Comparison of ENCODE assay signal across 10 mouse cellular contexts in genomic region chr12:17358981-17359380, GRCm38 (mm10). TPM values are rescaled to one million over a fixed set of nuclear protein-coding genes. Genes with fewer than 3 reads are reported as not detected.
DNase-seq lines count a peak whose midpoint lies in the region; ATAC-seq and TF ChIP-seq lines count a peak whose summit lies in the region.
"Had no signal": no experiment of that assay in that cellular context is flagged by ENCODE, and none has a peak within 500 bp of the region (broad histone marks: within the 10 kb centered on the region; RNA-seq: fewer than 3 reads in every experiment).

No protein-coding gene starts in this region.

- no peak overlapping the region for H3K9ac ChIP-seq in intestine, postnatal 0 days (ENCODE audit: low read depth, low read length)
- no peak overlapping the region for H3K9ac ChIP-seq in intestine, embryonic 16.5 days (ENCODE audit: low read depth, low read length)
- H3K9ac ChIP-seq in neural tube, embryonic 15.5 days (replicated peaks) = no peak overlapping the region
- H3K9ac ChIP-seq: embryonic facial prominence, embryonic 13.5 days; heart, embryonic 13.5 days had no signal

- peak; percentile 49 for TF ChIP-seq CTCF in intestine, postnatal 0 days (IDR thresholded peaks at IDR 0.05; ENCODE audit: low read depth)

- H3K36me3 ChIP-seq in intestine, postnatal 0 days (ENCODE audit: control insufficient read depth, insufficient read depth) = peaks cover 49% of the 10 kb centered on the region
- H3K36me3 ChIP-seq in intestine, embryonic 16.5 days (ENCODE audit: control insufficient read depth, insufficient read depth, low read length) = peaks cover 16% of the 10 kb centered on the region
- H3K36me3 ChIP-seq in neural tube, embryonic 15.5 days = peaks cover 73% of the 10 kb centered on the region

- no peaks in the 10 kb centered on the region for H3K9me3 ChIP-seq in intestine, postnatal 0 days (ENCODE audit: control insufficient read depth)
- no peaks in the 10 kb centered on the region for H3K9me3 ChIP-seq in intestine, embryonic 16.5 days (ENCODE audit: control insufficient read depth, low read length)
- no peaks in the 10 kb centered on the region for H3K9me3 ChIP-seq in neural tube, embryonic 15.5 days (replicated peaks)
- H3K9me3 ChIP-seq: embryonic facial prominence, embryonic 13.5 days; heart, embryonic 13.5 days had no signal

- no peak for ATAC-seq in intestine, postnatal 0 days
- no peak for ATAC-seq in intestine, embryonic 16.5 days
- no peak for ATAC-seq in neural tube, embryonic 15.5 days (ENCODE audit: low FRiP score)
- ATAC-seq: activated CD4-positive, CD25-positive, alpha-beta regulatory T cell, adult 4 months had no signal

- no peaks in the 10 kb centered on the region for H3K27me3 ChIP-seq in intestine, postnatal 0 days (replicated peaks; ENCODE audit: control insufficient read depth, insufficient read depth, low read length)
- H3K27me3 ChIP-seq in intestine, embryonic 16.5 days (replicated peaks; ENCODE audit: control insufficient read depth, insufficient read depth, low read length) = no peaks in the 10 kb centered on the region
- H3K27me3 ChIP-seq in neural tube, embryonic 15.5 days (replicated peaks) = no peaks in the 10 kb centered on the region
- H3K27me3 ChIP-seq: embryonic facial prominence, embryonic 13.5 days; heart, embryonic 13.5 days had no signal

- H3K4me3 ChIP-seq in intestine, postnatal 0 days (ENCODE audit: low read depth, low read length) = no peak overlapping the region
- H3K4me3 ChIP-seq in intestine, embryonic 16.5 days (ENCODE audit: low read length) = no peak overlapping the region
- H3K4me3 ChIP-seq in neural tube, embryonic 15.5 days (replicated peaks) = no peak overlapping the region
- H3K4me3 ChIP-seq: embryonic facial prominence, embryonic 13.5 days; heart, embryonic 13.5 days had no signal

- no peak overlapping the region for H3K27ac ChIP-seq in intestine, postnatal 0 days (ENCODE audit: low read depth, low read length)
- no peak overlapping the region for H3K27ac ChIP-seq in intestine, embryonic 16.5 days (ENCODE audit: low read length)
- no peak overlapping the region for H3K27ac ChIP-seq in neural tube, embryonic 15.5 days (replicated peaks)
- H3K27ac ChIP-seq: embryonic facial prominence, embryonic 13.5 days; heart, embryonic 13.5 days had no signal

- DNase-seq in thymus, postnatal 4 days = peak; percentile 25
- DNase-seq in thymus, postnatal 10 days (ENCODE audit: low spot score in 2 of 2) = no peak
- DNase-seq in kidney, postnatal 14 days = peak; percentile 71
- no peak for DNase-seq in thymus, postnatal 14 days

- H3K4me1 ChIP-seq in intestine, postnatal 0 days (replicated peaks; ENCODE audit: control insufficient read depth, insufficient read depth, low read length) = no peaks in the 10 kb centered on the region
- no peaks in the 10 kb centered on the region for H3K4me1 ChIP-seq in intestine, embryonic 16.5 days (ENCODE audit: control insufficient read depth, insufficient read depth, low read length)
- no peaks in the 10 kb centered on the region for H3K4me1 ChIP-seq in neural tube, embryonic 15.5 days
- H3K4me1 ChIP-seq: embryonic facial prominence, embryonic 13.5 days; heart, embryonic 13.5 days had no signal

- 81% methylated on average over 9 of the region's 9 CpGs for WGBS in intestine, postnatal 0 days
- WGBS in intestine, embryonic 16.5 days = 87% methylated on average over 9 of the region's 9 CpGs
- WGBS in neural tube, embryonic 15.5 days = 89% methylated on average over 9 of the region's 9 CpGs

- H3K4me2 ChIP-seq in intestine, postnatal 0 days (replicated peaks; ENCODE audit: low read depth) = no peak overlapping the region
- H3K4me2 ChIP-seq in intestine, embryonic 16.5 days (ENCODE audit: low read depth, low read length) = no peak overlapping the region
- no peak overlapping the region for H3K4me2 ChIP-seq in neural tube, embryonic 15.5 days
- H3K4me2 ChIP-seq: embryonic facial prominence, embryonic 13.5 days; heart, embryonic 13.5 days had no signal

RNA-seq across cellular contexts. Expression of gene Nol10, which starts 10.7 kb away (rescaled TPM):
- 5.2 and 5.3 TPM in 2 replicates for polyA plus RNA-seq in intestine, postnatal 0 days (2015; fragmentation: Nextera tagmentation; extraction: Ambion mirVana)
- 13.3 and 14.5 TPM in 2 replicates for polyA plus RNA-seq in intestine, embryonic 16.5 days (2015; fragmentation: Nextera tagmentation; extraction: Ambion mirVana)
- 20.2 and 21.6 TPM in 2 replicates for polyA plus RNA-seq in neural tube, embryonic 15.5 days (2015; fragmentation: Nextera tagmentation; extraction: Ambion mirVana)

RNA-seq across cellular contexts. Expression of gene Atp6v1c2, which starts 29.8 kb away (rescaled TPM):
- polyA plus RNA-seq in intestine, postnatal 0 days (2015; fragmentation: Nextera tagmentation; extraction: Ambion mirVana) = not detected in 2 replicates
- 0.18 TPM in 1 of 2 replicates, not detected in the other for polyA plus RNA-seq in intestine, embryonic 16.5 days (2015; fragmentation: Nextera tagmentation; extraction: Ambion mirVana)
- polyA plus RNA-seq in neural tube, embryonic 15.5 days (2015; fragmentation: Nextera tagmentation; extraction: Ambion mirVana) = 0.41 and 0.43 TPM in 2 replicates

Comparison
In these comparisons a context has a peak if more than half of its experiments do, and no peak if none do; other contexts are left out.
1. DNase-seq: peak in thymus, postnatal 4 days (single experiment) and kidney, postnatal 14 days (single experiment); none in thymus, postnatal 10 days (0 of 2) and thymus, postnatal 14 days (single experiment).